Mouse (Mus musculus) MEL (cell line): ENCODE measurements around the gene Igf1r. TPM values are rescaled to one million over a fixed set of nuclear protein-coding genes. Genes with fewer than 3 reads are reported as not detected.

Source experiments
- DNase-seq: peaks from one replicate; pipeline ENCODE4 v3.0.0; 2011; ENCODE audit warnings: low read depth, low spot score
- H3K27ac ChIP-seq: 2 replicates; pipeline ENCODE4 v1.5.1; 2012; ENCODE audit warnings: low read depth, mild to moderate bottlenecking, control low read depth, low read length, moderate library complexity; ENCODE audit not compliant: control insufficient read depth
- H3K27me3 ChIP-seq, 2 experiments: fragments of 150-350 bp in 1 of 2; sonication (generic) in 1 of 2; 2 replicates each; pipeline ENCODE4 v1.6.1; 2012; ENCODE audit warnings: low read length in 2 of 2, mild to moderate bottlenecking in 2 of 2, improper control_type of control experiment in 1 of 2, moderate library complexity in 1 of 2; ENCODE audit not compliant: insufficient read depth in 2 of 2, control insufficient read depth in 1 of 2
- H3K36me3 ChIP-seq, 2 experiments: 2 replicates each; pipeline ENCODE4 v1.6.1; 2012 to 2014; ENCODE audit warnings: low read length in 2 of 2, improper control_type of control experiment in 1 of 2, inconsistent platforms in 1 of 2, mild to moderate bottlenecking in 1 of 2; ENCODE audit not compliant: insufficient read depth in 2 of 2, control insufficient read depth in 1 of 2
- H3K4me1 ChIP-seq, 2 experiments: fragments of 150-350 bp in 1 of 2; sonication (generic) in 1 of 2; 2 replicates each; pipeline ENCODE4 v1.6.1; 2012; ENCODE audit warnings: low read length in 2 of 2, improper control_type of control experiment in 1 of 2, mild to moderate bottlenecking in 1 of 2; ENCODE audit not compliant: insufficient read depth in 2 of 2, control insufficient read depth in 1 of 2
- H3K4me3 ChIP-seq, 2 experiments: fragments of 150-350 bp in 1 of 2; sonication (generic) in 1 of 2; 2 replicates each; pipeline ENCODE4 v1.5.1; 2012; ENCODE audit warnings: low read depth in 2 of 2, low read length in 2 of 2, mild to moderate bottlenecking in 2 of 2, moderate library complexity in 2 of 2, control low read depth in 1 of 2, improper control_type of control experiment in 1 of 2; ENCODE audit not compliant: control insufficient read depth in 1 of 2, insufficient read depth in 1 of 2
- H3K79me2 ChIP-seq: 2 replicates; pipeline ENCODE4 v1.6.1; 2012; ENCODE audit warnings: mild to moderate bottlenecking, low read length, moderate library complexity; ENCODE audit not compliant: control insufficient read depth, poor library complexity, insufficient read depth
- H3K9ac ChIP-seq: 2 replicates; pipeline ENCODE4 v1.6.1; 2012; ENCODE audit warnings: low read depth, mild to moderate bottlenecking, control low read depth, low read length, moderate library complexity; ENCODE audit not compliant: control insufficient read depth, poor library complexity, severe bottlenecking
- H3K9me3 ChIP-seq: fragments of 150-350 bp; sonication (generic); replicated peaks from 2 replicates; pipeline ENCODE4 v1.6.1; 2012; ENCODE audit warnings: mild to moderate bottlenecking, low read length, improper control_type of control experiment, moderate library complexity; ENCODE audit not compliant: insufficient read depth
- BHLHE40 ChIP-seq: IDR thresholded peaks from 2 replicates; pipeline ENCODE4 v1.6.1; 2012; ENCODE audit warnings: low read depth, mild to moderate bottlenecking, inconsistent platforms, low read length, improper control_type of control experiment, borderline replicate concordance
- CHD1 ChIP-seq: IDR thresholded peaks from 2 replicates; pipeline ENCODE4 v1.6.1; 2012; ENCODE audit warnings: low read depth, mild to moderate bottlenecking, inconsistent platforms, low read length, improper control_type of control experiment
- CHD2 ChIP-seq: IDR thresholded peaks from 2 replicates; pipeline ENCODE4 v1.6.1; 2011; ENCODE audit warnings: low read length, improper control_type of control experiment
- E2F4 ChIP-seq: IDR thresholded peaks from 2 replicates; pipeline ENCODE4 v1.6.1; 2011; ENCODE audit warnings: low read depth, low read length, improper control_type of control experiment, borderline replicate concordance
- ELF1 ChIP-seq: IDR thresholded peaks from 2 replicates; pipeline ENCODE4 v1.6.1; 2014; ENCODE audit warnings: low read depth, mild to moderate bottlenecking, inconsistent platforms, low read length, improper control_type of control experiment, moderate library complexity
- GABPA ChIP-seq: IDR thresholded peaks from 2 replicates; pipeline ENCODE4 v1.6.1; 2012; ENCODE audit warnings: low read depth, mild to moderate bottlenecking, inconsistent platforms, low read length, improper control_type of control experiment, moderate library complexity
- GATA1 ChIP-seq: IDR thresholded peaks from 2 replicates; pipeline ENCODE4 v1.6.1; 2011; ENCODE audit warnings: low read depth, low read length, improper control_type of control experiment
- MAFK ChIP-seq: IDR thresholded peaks from 2 replicates; pipeline ENCODE4 v1.6.1; 2011; ENCODE audit warnings: low read depth, mild to moderate bottlenecking, low read length, improper control_type of control experiment, borderline replicate concordance
- MAZ ChIP-seq: IDR thresholded peaks from 2 replicates; pipeline ENCODE4 v1.6.1; 2012; ENCODE audit warnings: low read depth, mild to moderate bottlenecking, inconsistent platforms, low read length, improper control_type of control experiment
- MEF2A ChIP-seq: IDR thresholded peaks from 2 replicates; pipeline ENCODE4 v1.6.1; 2014; ENCODE audit warnings: low read depth, mild to moderate bottlenecking, inconsistent platforms, low read length, improper control_type of control experiment; ENCODE audit not compliant: poor library complexity, insufficient replicate concordance, severe bottlenecking; ENCODE audit errors: extremely low read depth
- MXI1 ChIP-seq: IDR thresholded peaks from 2 replicates; pipeline ENCODE4 v1.6.1; 2011; ENCODE audit warnings: mild to moderate bottlenecking, low read depth, low read length, improper control_type of control experiment
- MYB ChIP-seq: IDR thresholded peaks from 2 replicates; pipeline ENCODE4 v1.6.1; 2011; ENCODE audit warnings: mild to moderate bottlenecking, low read depth, low read length, improper control_type of control experiment
- MYC ChIP-seq: IDR thresholded peaks from 2 replicates; pipeline ENCODE4 v1.6.1; 2011; ENCODE audit warnings: low read depth, mild to moderate bottlenecking, low read length, improper control_type of control experiment, moderate library complexity
- POLR2A ChIP-seq, 2 experiments: IDR thresholded peaks; 2 replicates each; pipeline ENCODE4 v1.6.1; 2011 to 2012; ENCODE audit warnings: low read length in 2 of 2, mild to moderate bottlenecking in 2 of 2, control low read depth in 1 of 2, improper control_type of control experiment in 1 of 2, low read depth in 1 of 2, moderate library complexity in 1 of 2; ENCODE audit not compliant: control insufficient read depth in 1 of 2, insufficient read depth in 1 of 2, poor library complexity in 1 of 2
- POLR2AphosphoS2 ChIP-seq: IDR thresholded peaks from 2 replicates; pipeline ENCODE4 v1.6.1; 2011; ENCODE audit warnings: low read length, improper control_type of control experiment
- POLR2AphosphoS5 ChIP-seq: IDR thresholded peaks from 2 replicates; pipeline ENCODE4 v1.6.1; 2012; ENCODE audit warnings: low read depth, borderline replicate concordance, mild to moderate bottlenecking, inconsistent platforms, low read length, moderate library complexity, mixed read lengths
- RAD21 ChIP-seq: IDR thresholded peaks from 2 replicates; pipeline ENCODE4 v1.6.1; 2011; ENCODE audit warnings: mild to moderate bottlenecking, low read depth, low read length, improper control_type of control experiment
- RCOR1 ChIP-seq: IDR thresholded peaks from 2 replicates; pipeline ENCODE4 v1.6.1; 2012; ENCODE audit warnings: low read depth, mild to moderate bottlenecking, inconsistent platforms, low read length, improper control_type of control experiment
- SIN3A ChIP-seq: IDR thresholded peaks from 2 replicates; pipeline ENCODE4 v1.6.1; 2012; ENCODE audit warnings: low read length, improper control_type of control experiment, inconsistent platforms
- TAL1 ChIP-seq: IDR thresholded peaks from 2 replicates; pipeline ENCODE4 v1.6.1; 2012; ENCODE audit warnings: mild to moderate bottlenecking, inconsistent platforms, low read length, moderate library complexity, mixed read lengths
- USF2 ChIP-seq, 2 experiments: IDR thresholded peaks; 2 replicates each; pipeline ENCODE4 v1.6.1; 2011 to 2012; ENCODE audit warnings: improper control_type of control experiment in 2 of 2, low read length in 2 of 2, borderline replicate concordance in 1 of 2, inconsistent platforms in 1 of 2, low read depth in 1 of 2, mild to moderate bottlenecking in 1 of 2; ENCODE audit not compliant: insufficient read depth in 1 of 2
- ZC3H11A ChIP-seq: IDR thresholded peaks from 2 replicates; pipeline ENCODE4 v1.6.1; 2012; ENCODE audit warnings: low read depth, mild to moderate bottlenecking, inconsistent platforms, low read length, improper control_type of control experiment
- ZMIZ1 ChIP-seq: IDR thresholded peaks from 2 replicates; pipeline ENCODE4 v1.6.1; 2012; ENCODE audit warnings: low read depth, mild to moderate bottlenecking, inconsistent platforms, low read length, improper control_type of control experiment, moderate library complexity
- ZNF384 ChIP-seq: IDR thresholded peaks from 2 replicates; pipeline ENCODE4 v1.6.1; 2012; ENCODE audit warnings: low read depth, mild to moderate bottlenecking, inconsistent platforms, low read length, improper control_type of control experiment
- polyA plus RNA-seq, 2 experiments: library from polyadenylated mRNA; stranded (reverse) in 1 of 2; unstranded in 1 of 2; fragments of >175 nt in 1 of 2; fragments of >200 nt in 1 of 2; gene quantifications; 2 replicates each; pipeline versions ENCODE4 v1.2.1 to v1.2.4; 2012; ENCODE audit warnings: low replicate concordance in 2 of 2, low read depth in 1 of 2; ENCODE audit not compliant: insufficient read length in 2 of 2, insufficient read depth in 1 of 2, missing spikeins in 1 of 2
- total RNA-seq: library from RNA; depleted of rRNA; stranded (reverse); fragments of 300-350 nt; gene quantifications from 2 replicates; pipeline ENCODE4 v1.2.3, GENCODE M21; 2012

The Igf1r gene
- total and polyA plus RNA-seq, 3 experiments = 11.8 to 11.9 TPM; not detected in 1

DNA sequence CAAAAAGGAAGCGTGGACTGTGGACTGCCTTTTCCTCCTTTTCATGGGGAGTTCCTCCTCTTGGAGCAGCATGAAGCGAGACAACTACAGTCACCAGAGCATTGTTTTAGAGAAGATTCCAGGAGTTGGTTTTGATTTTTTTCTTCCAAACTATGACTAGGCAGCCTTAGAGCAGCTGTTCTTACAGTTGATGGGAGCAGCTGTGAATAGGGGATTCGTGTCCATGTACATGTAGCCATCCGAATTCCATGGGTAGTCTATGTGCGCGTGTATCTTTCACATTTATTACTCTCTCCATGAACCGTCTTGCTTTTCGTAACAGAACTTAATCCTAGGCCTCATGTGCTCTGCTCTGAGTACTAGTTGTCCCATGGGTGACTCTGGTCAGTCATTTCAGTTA is 199.8 kb downstream of the Igf1r start:
- Histone ChIP-seq H3K9me3 (no peaks in the 10 kb centered on the region), H3K27ac (no peak overlapping the region), H3K4me3 (no peak overlapping the region), H3K36me3 (no peaks in the 10 kb centered on the region), H3K27me3 (no peaks in the 10 kb centered on the region), H3K9ac (no peak overlapping the region), H3K79me2 (no peaks in the 10 kb centered on the region), H3K4me1 (no peaks in the 10 kb centered on the region)
- DNase-seq = no peak
- TF ChIP-seq POLR2AphosphoS2 (no peak), CHD1 (no peak), MAZ (no peak), MXI1 (no peak), RCOR1 (no peak), ZNF384 (no peak), BHLHE40 (no peak), RAD21 (no peak), POLR2A (IDR thresholded peaks at IDR 0.05; ENCODE audit: control insufficient read depth in 1 of 2, insufficient read depth in 1 of 2, low read depth in 1 of 2, low read length in 2 of 2, poor library complexity in 1 of 2) (no peak), MAFK (no peak)

GRCm38 (mm10) chr7:68153269-68153668 is 200.6 kb downstream of the Igf1r start:
- no peaks in the 10 kb centered on the region for H3K27me3 ChIP-seq
- DNase-seq = no peak
- no peak for TF ChIP-seq GABPA
- no peak for TF ChIP-seq ZMIZ1
- no peak for TF ChIP-seq ZC3H11A
- no peak for TF ChIP-seq POLR2A (IDR thresholded peaks at IDR 0.05; ENCODE audit: control insufficient read depth in 1 of 2, insufficient read depth in 1 of 2, low read depth in 1 of 2, low read length in 2 of 2, poor library complexity in 1 of 2)
- no peak for TF ChIP-seq USF2 (IDR thresholded peaks at IDR 0.05; ENCODE audit: borderline replicate concordance in 1 of 2, insufficient read depth in 1 of 2, low read depth in 1 of 2, low read length in 2 of 2)
- no peak for TF ChIP-seq TAL1
- TF ChIP-seq SIN3A = no peak
- no peak for TF ChIP-seq MYC
- TF ChIP-seq GATA1 = no peak
- no peak for TF ChIP-seq MYB
- TF ChIP-seq ELF1 = no peak
- no peak for TF ChIP-seq BHLHE40
- TF ChIP-seq RAD21 = no peak
- TF ChIP-seq POLR2AphosphoS5 = no peak
- TF ChIP-seq MEF2A = no peak
- no peak for TF ChIP-seq RCOR1
- TF ChIP-seq E2F4 = no peak
- TF ChIP-seq MAFK = no peak
- no peak for TF ChIP-seq CHD2
- TF ChIP-seq, all 39 proteins: peak for 0
- Histone ChIP-seq H3K9ac (no peak overlapping the region), H3K27ac (no peak overlapping the region), H3K4me3 (no peak overlapping the region), H3K4me1 (no peaks in the 10 kb centered on the region), H3K36me3 (no peaks in the 10 kb centered on the region), H3K79me2 (no peaks in the 10 kb centered on the region), H3K9me3 (no peaks in the 10 kb centered on the region)
